Mouse (Mus musculus) lung, adult 2 months (tissue): ENCODE measurements around the gene Atp11a.

Experiments used
- CTCF ChIP-seq: fragments of 200-500 bp; IDR thresholded peaks from 2 replicates; pipeline ENCODE4 v1.5.1; 2011; ENCODE audit warnings: mild to moderate bottlenecking, low read length, control low read depth; ENCODE audit not compliant: insufficient read depth
- POLR2A ChIP-seq: fragments of 200-500 bp; IDR thresholded peaks from 2 replicates; pipeline ENCODE4 v1.6.1; 2011; ENCODE audit warnings: low read depth, mild to moderate bottlenecking, control low read depth, low read length, borderline replicate concordance; ENCODE audit errors: extremely low read depth

DNA sequence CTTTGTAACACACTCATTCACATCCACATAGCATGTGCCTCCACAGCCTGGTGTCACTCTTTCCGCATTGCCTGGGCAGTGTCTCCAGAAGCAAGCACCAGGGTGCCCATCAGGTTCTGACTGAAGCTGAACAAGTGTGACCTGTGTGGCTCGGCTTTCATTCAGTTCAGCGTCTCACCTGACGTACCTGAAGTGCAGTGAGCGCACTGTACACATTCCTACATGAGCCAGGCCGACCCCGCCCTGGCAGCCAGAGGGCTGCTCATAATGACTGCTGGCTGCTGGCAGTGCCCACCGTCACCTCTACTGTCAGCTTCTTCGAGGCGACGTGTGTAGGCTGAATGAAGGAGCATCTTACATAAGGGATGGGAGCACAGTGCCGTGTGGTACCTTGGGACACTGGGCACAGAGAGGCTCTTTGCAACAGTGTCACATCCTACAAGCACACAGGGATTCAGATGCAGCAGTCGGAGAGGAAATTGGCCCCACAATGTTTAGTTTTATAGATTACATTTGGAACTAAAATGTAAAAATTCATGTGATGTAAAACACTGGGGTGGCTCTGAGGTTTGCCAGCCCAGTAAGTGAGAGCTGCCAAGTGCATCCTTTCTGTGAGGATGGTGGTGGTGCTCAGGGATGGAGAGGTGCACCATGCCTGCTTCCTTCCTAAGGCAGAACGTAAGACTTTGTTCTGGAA lies 29.6 kb downstream of the Atp11a start:
- TF ChIP-seq POLR2A (no peak), CTCF (no peak)
